Mouse (Mus musculus): ENCODE measurements around the gene 5530401A14Rik. TPM values are rescaled to one million over a fixed set of nuclear protein-coding genes. Genes with fewer than 3 reads are reported as not detected.

5530401A14Rik gene
- under 1 TPM; 0.08 to 0.16 TPM for polyA plus RNA-seq (2017; shearing (Covaris generic))

GRCm38 (mm10) chr11:81860250-81860972 lies at the start of gene 5530401A14Rik:
Gene 5530401A14Rik (plus strand): TSS chr11:81860673.

Other genes starting within 250 kb of the 5530401A14Rik start
- gene Asic2, start 107.8 kb downstream of the 5530401A14Rik start, polyA plus RNA-seq (2017; shearing (Covaris generic)), result not detected
- under 1 TPM in 1 of 2 experiments, not detected in 1; 0.42 TPM for gene Ccl2, start 174.9 kb downstream of the 5530401A14Rik start, polyA plus RNA-seq (2017; shearing (Covaris generic))
- not detected for gene Gm17268, start 177.9 kb downstream of the 5530401A14Rik start, polyA plus RNA-seq (2017; shearing (Covaris generic))
- gene Ccl7, start 185.0 kb downstream of the 5530401A14Rik start, polyA plus RNA-seq (2017; shearing (Covaris generic)), result under 1 TPM; 0.88 to 0.96 TPM
- gene Ccl11, start 197.2 kb downstream of the 5530401A14Rik start, polyA plus RNA-seq (2017; shearing (Covaris generic)), result not detected
- 1 to 10 TPM in 1 of 2 experiments, not detected in 1; 3.9 TPM for gene Ccl12, start 241.2 kb downstream of the 5530401A14Rik start, polyA plus RNA-seq (2017; shearing (Covaris generic))

Measured in activated CD4-positive, CD25-positive, alpha-beta regulatory T cell (primary cell).